Mouse (Mus musculus) spleen, adult 2 months (tissue): ENCODE measurements around the gene Pfdn4.

Source experiments
- CTCF ChIP-seq: fragments of 200-500 bp; IDR thresholded peaks from 2 replicates; pipeline ENCODE4 v1.5.1; 2011; ENCODE audit warnings: mild to moderate bottlenecking, inconsistent platforms; ENCODE audit not compliant: insufficient read depth, insufficient read length, insufficient replicate concordance; ENCODE audit errors: extremely low read depth
- POLR2A ChIP-seq: fragments of 200-500 bp; IDR thresholded peaks from 2 replicates; pipeline ENCODE4 v1.6.1; 2011; ENCODE audit warnings: low read depth, low read length, inconsistent platforms

- TF ChIP-seq POLR2A = no peak
- TF ChIP-seq CTCF = no peak
Observed at GRCm38 (mm10) chr2:170496154-170496930, at the start of gene Pfdn4.
